Mouse (Mus musculus): ENCODE data around the gene Shisa8.

GRCm38 (mm10) chr15:82224602-82225215 is 12.1 kb upstream of the Shisa8 start:
- no peak for TF ChIP-seq CTCF (IDR thresholded peaks at IDR 0.05; ENCODE audit: control insufficient read depth, insufficient read depth, insufficient read length)
- no peak for TF ChIP-seq MYOD1 (IDR thresholded peaks at IDR 0.05; ENCODE audit: control insufficient read depth, insufficient read length, low read depth)
- no peak for TF ChIP-seq MAX (IDR thresholded peaks at IDR 0.05)
